Mouse (Mus musculus) E14TG2a.4 (cell line): Measurements from ENCODE around the gene Med13.

Experiments used
- CTCF ChIP-seq: conservative IDR thresholded peaks from 2 replicates; pipeline ENCODE4 v1.5.1; 2014; ENCODE audit warnings: low read length
- NANOG ChIP-seq: IDR thresholded peaks from 2 replicates; pipeline ENCODE4 v1.6.1; 2014; ENCODE audit warnings: borderline replicate concordance, low read length, mixed read lengths
- POU5F1 ChIP-seq: IDR thresholded peaks from 2 replicates; pipeline ENCODE4 v1.6.1; 2014; ENCODE audit warnings: low read length, borderline replicate concordance

GRCm38 (mm10) chr11:86404590-86404989 lies 47.2 kb upstream of the Med13 start:
- TF ChIP-seq CTCF: no peak
- TF ChIP-seq POU5F1: no peak
- TF ChIP-seq NANOG: no peak
